Mouse (Mus musculus) embryonic facial prominence, embryonic 12.5 days (tissue): ENCODE measurements at regions not wholly inside any gene's neighbourhood (a gene's known extent, or its start where the extent isn't known, plus 50 kb on each side); places are given as distances from the start of the nearest gene placed in this dataset.

ENCODE experiments used
- ATAC-seq: fragments of 200-750 bp; cut with Nextera tagmentation; 2 replicates; pipeline ENCODE4 v1.8.0; 2017; ENCODE audit not compliant: insufficient number of reproducible peaks, insufficient read depth, low FRiP score, low TSS enrichment
- H3K27ac ChIP-seq: fragments of 300-500 bp; sonication (generic); 2 replicates; pipeline ENCODE4 v1.5.1; 2016; ENCODE audit warnings: mild to moderate bottlenecking
- H3K27me3 ChIP-seq: fragments of 300-500 bp; sonication (generic); 2 replicates; pipeline ENCODE4 v1.6.1; 2016; ENCODE audit warnings: mild to moderate bottlenecking, moderate library complexity
- H3K36me3 ChIP-seq: fragments of 300-500 bp; sonication (generic); 2 replicates; pipeline ENCODE4 v1.6.1; 2016; ENCODE audit warnings: mild to moderate bottlenecking
- H3K4me1 ChIP-seq: fragments of 300-500 bp; sonication (generic); 2 replicates; pipeline ENCODE4 v1.6.1; 2016
- H3K4me2 ChIP-seq: fragments of 300-500 bp; sonication (generic); replicated peaks from 2 replicates; pipeline ENCODE4 v1.6.1; 2016; ENCODE audit warnings: mild to moderate bottlenecking, moderate library complexity
- H3K4me3 ChIP-seq: fragments of 300-500 bp; sonication (generic); 2 replicates; pipeline ENCODE4 v1.5.1; 2016; ENCODE audit warnings: mild to moderate bottlenecking
- H3K9ac ChIP-seq: fragments of 300-500 bp; sonication (generic); 2 replicates; pipeline ENCODE4 v1.6.1; 2016; ENCODE audit warnings: mild to moderate bottlenecking, moderate library complexity
- H3K9me3 ChIP-seq: fragments of 300-500 bp; sonication (generic); 2 replicates; pipeline ENCODE4 v1.6.1; 2016; ENCODE audit warnings: mild to moderate bottlenecking, moderate library complexity
- WGBS: fragments of 180-500 bp; shearing (Covaris S2); methylation state at CpG from one replicate; pipeline ENCODE4 v1.1.7; 2016; 5-methylcytosine and 5-hydroxymethylcytosine counted together

GRCm38 (mm10) chr3:37876016-37876765 lies 151.9 kb upstream of the Gm5148 start:
- Histone ChIP-seq H3K9ac (no peak overlapping the region), H3K4me1 (peaks cover 29% of the 10 kb centered on the region), H3K27me3 (no peaks in the 10 kb centered on the region), H3K36me3 (no peaks in the 10 kb centered on the region), H3K4me2 (no peak overlapping the region), H3K27ac (peak overlapping the region; percentile 89), H3K4me3 (no peak overlapping the region), H3K9me3 (no peaks in the 10 kb centered on the region)
- 77% methylated on average over 13 of the region's 13 CpGs for WGBS
- no peak for ATAC-seq

DNA sequence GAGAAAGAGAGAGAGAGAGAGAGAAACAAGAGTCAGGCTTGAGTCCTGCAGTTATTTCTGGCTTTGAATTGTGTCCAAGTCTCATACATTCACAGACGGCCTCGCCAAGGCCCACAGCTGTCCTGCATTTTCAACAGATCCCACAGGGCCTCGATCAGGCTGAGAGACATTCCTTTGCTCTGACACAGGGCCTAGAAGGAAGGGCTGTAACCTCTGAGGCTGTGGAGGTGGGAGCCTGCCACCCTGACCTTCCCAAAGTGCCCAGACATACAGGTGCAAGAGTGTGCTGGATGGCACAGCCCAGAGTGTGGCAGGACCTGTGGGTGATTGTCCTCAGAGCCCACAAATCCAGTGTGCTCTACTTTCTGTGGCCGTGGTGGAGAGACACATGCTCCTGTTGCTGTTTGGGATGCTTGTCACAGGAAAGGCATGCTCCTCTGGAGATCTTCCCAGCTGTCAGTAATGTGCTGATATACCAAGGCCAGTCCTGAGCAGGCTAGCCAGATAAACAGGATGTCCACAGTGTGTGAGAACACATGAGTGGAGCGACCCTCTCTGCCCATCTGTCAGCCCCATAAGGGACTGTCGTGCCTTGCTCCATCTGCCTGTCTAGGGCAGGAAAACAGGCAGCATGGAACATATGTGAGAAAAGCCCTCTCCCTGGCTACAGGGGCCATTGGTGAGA lies 151.2 kb upstream of the Gm5148 start:
- Histone ChIP-seq H3K9ac (no peak overlapping the region), H3K36me3 (no peaks in the 10 kb centered on the region), H3K4me1 (peaks cover 31% of the 10 kb centered on the region), H3K4me3 (no peak overlapping the region), H3K27me3 (no peaks in the 10 kb centered on the region), H3K9me3 (no peaks in the 10 kb centered on the region), H3K4me2 (no peak overlapping the region), H3K27ac (peak overlapping the region; percentile 89)
- peak; percentile 82 for ATAC-seq
- WGBS: 24% methylated on average over 6 of the region's 6 CpGs

- no peaks in the 10 kb centered on the region for H3K27me3 ChIP-seq
- no peak overlapping the region for H3K9ac ChIP-seq
- no peak overlapping the region for H3K4me2 ChIP-seq
- no peak for ATAC-seq
- peaks cover 31% of the 10 kb centered on the region for H3K4me1 ChIP-seq
- no peak overlapping the region for H3K4me3 ChIP-seq
- no peaks in the 10 kb centered on the region for H3K36me3 ChIP-seq
- peak overlapping the region; percentile 89 for H3K27ac ChIP-seq
- 81% methylated on average over 5 of the region's 6 CpGs for WGBS
- no peaks in the 10 kb centered on the region for H3K9me3 ChIP-seq
These were observed 150.6 kb upstream of the Gm5148 start for GRCm38 (mm10) chr3:37874864-37875263.

- no peaks in the 10 kb centered on the region for H3K36me3 ChIP-seq
- H3K27ac ChIP-seq: no peak overlapping the region
- H3K9me3 ChIP-seq: no peaks in the 10 kb centered on the region
- ATAC-seq: no peak
- no peak overlapping the region for H3K4me3 ChIP-seq
- H3K27me3 ChIP-seq: no peaks in the 10 kb centered on the region
- H3K4me2 ChIP-seq: no peak overlapping the region
- H3K4me1 ChIP-seq: peaks cover 31% of the 10 kb centered on the region
- 81% methylated on average over 1 of the region's 1 CpGs for WGBS
- H3K9ac ChIP-seq: no peak overlapping the region
These were observed 150.1 kb upstream of the Gm5148 start for GRCm38 (mm10) chr3:37874346-37874745.

DNA sequence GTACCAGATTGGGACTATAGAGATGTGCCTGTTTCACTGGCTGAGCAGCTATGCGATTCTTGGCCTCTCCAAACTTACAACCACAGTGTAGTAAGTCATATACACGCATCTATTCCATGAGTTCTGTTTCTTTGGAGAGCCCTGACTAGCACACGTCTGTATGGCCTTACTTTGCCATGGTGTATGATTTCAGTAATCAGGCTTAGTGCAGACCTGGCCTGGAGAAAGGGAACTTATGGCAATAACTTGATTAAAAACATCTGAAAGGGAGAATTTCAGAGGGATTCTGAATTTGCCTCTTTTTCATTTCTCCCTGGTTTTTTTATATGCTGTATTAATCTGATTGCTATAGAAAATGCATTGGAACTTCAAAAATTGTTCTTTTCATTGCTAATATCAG lies 148.0 kb upstream of the Gm5148 start:
- Histone ChIP-seq H3K27me3 (no peaks in the 10 kb centered on the region), H3K27ac (peak overlapping the region; percentile 60; the same call in 1 of the 2 replicates), H3K9ac (no peak overlapping the region), H3K4me3 (no peak overlapping the region), H3K36me3 (no peaks in the 10 kb centered on the region), H3K9me3 (no peaks in the 10 kb centered on the region), H3K4me1 (peaks cover 36% of the 10 kb centered on the region), H3K4me2 (no peak overlapping the region)
- WGBS: 40% methylated on average over 3 of the region's 3 CpGs
- ATAC-seq: no peak

DNA sequence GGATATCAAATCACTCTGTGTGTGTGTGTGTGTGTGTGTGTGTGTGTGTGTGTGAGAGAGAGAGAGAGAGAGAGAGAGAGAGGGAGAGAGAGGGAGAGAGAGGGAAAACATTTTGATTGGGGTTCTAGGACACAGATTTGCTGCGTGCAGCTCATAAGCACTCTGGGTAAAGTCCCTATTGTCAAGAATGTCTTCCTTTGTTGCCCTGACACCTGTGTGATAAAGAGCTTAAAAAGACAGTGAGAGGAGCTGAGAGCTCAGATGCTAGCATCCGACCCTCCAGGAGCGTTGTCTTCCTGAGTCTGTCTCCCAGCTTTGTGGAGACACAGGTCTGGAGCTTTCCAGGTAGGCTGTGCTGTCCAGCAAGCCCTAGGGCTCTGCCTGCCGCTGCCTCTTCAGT lies 146.8 kb upstream of the Gm5148 start:
- Histone ChIP-seq H3K27me3 (no peaks in the 10 kb centered on the region), H3K4me1 (peaks cover 33% of the 10 kb centered on the region), H3K4me2 (no peak overlapping the region), H3K4me3 (no peak overlapping the region), H3K27ac (no peak overlapping the region), H3K36me3 (no peaks in the 10 kb centered on the region), H3K9me3 (no peaks in the 10 kb centered on the region), H3K9ac (no peak overlapping the region)
- ATAC-seq: no peak
- WGBS: 73% methylated on average over 4 of the region's 4 CpGs

GRCm38 (mm10) chr3:37868454-37868853 lies 144.2 kb upstream of the Gm5148 start:
- H3K4me2 ChIP-seq: no peak overlapping the region
- WGBS: 70% methylated on average over 4 of the region's 4 CpGs
- 0 out of 2 replicates have a peak overlapping the region, but pooled peaks have one; percentile 12 for H3K27ac ChIP-seq

GRCm38 (mm10) chr3:37862756-37863155 lies 138.5 kb upstream of the Gm5148 start:
- ATAC-seq: no peak
- Histone ChIP-seq H3K9ac (no peak overlapping the region), H3K36me3 (no peaks in the 10 kb centered on the region), H3K4me2 (no peak overlapping the region), H3K27me3 (no peaks in the 10 kb centered on the region), H3K9me3 (no peaks in the 10 kb centered on the region), H3K4me3 (no peak overlapping the region), H3K27ac (no peak overlapping the region), H3K4me1 (no peaks in the 10 kb centered on the region)
- 87% methylated on average over 9 of the region's 9 CpGs for WGBS

More at GRCm38 (mm10) chr3:37868454-37868853, 144.2 kb upstream of the Gm5148 start:
- no peak for ATAC-seq
- peaks cover 17% of the 10 kb centered on the region for H3K4me1 ChIP-seq
- no peaks in the 10 kb centered on the region for H3K27me3 ChIP-seq
- no peak overlapping the region for H3K9ac ChIP-seq
- no peaks in the 10 kb centered on the region for H3K36me3 ChIP-seq
- no peaks in the 10 kb centered on the region for H3K9me3 ChIP-seq
- no peak overlapping the region for H3K4me3 ChIP-seq

- WGBS: 54% methylated on average over 9 of the region's 9 CpGs
These were observed 136.6 kb upstream of the Gm5148 start for GRCm38 (mm10) chr3:37860715-37861461.

DNA sequence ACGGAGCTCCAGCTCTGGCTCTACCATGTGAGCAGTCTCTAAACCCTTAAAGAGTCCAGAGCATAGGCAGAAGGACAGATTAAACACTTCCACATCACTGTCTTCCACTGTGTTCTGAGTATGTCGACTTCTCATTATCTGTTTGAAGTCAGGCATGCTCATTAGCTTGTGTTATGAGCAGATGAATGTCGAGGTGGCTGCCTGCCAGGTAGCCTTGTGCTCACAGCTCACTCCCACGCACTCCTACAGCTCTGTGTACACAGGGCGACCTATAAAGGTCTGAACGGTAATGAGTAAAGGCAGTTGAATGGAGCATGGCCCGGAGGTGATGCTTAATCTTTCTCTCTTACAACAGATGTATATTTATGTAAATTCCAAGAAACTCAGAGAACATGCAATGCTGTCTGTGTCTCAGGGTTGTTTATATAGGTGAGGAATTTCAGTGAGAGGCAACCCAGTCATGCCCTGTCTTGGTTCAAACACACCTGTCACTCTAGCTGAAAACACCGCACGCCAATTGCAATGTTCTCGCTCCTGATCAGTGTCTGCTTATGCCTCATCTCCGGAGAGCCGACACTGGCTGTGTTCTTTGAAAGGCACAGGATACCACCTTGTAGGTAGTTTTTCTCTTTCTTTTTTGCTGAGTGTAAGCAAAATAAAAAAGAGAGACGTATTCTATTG lies 135.9 kb upstream of the Gm5148 start:
- ATAC-seq: 0 out of 2 replicates have a peak, but pooled peaks have one; percentile 64
- WGBS: 61% methylated on average over 13 of the region's 13 CpGs

More at GRCm38 (mm10) chr3:37860715-37861461, 136.6 kb upstream of the Gm5148 start:
- H3K9me3 ChIP-seq: no peaks in the 10 kb centered on the region
- no peak overlapping the region for H3K9ac ChIP-seq
- no peaks in the 10 kb centered on the region for H3K27me3 ChIP-seq
- H3K4me1 ChIP-seq: no peaks in the 10 kb centered on the region
- H3K36me3 ChIP-seq: no peaks in the 10 kb centered on the region
- ATAC-seq: no peak
- no peak overlapping the region for H3K4me2 ChIP-seq
- H3K4me3 ChIP-seq: no peak overlapping the region
- H3K27ac ChIP-seq: no peak overlapping the region

DNA sequence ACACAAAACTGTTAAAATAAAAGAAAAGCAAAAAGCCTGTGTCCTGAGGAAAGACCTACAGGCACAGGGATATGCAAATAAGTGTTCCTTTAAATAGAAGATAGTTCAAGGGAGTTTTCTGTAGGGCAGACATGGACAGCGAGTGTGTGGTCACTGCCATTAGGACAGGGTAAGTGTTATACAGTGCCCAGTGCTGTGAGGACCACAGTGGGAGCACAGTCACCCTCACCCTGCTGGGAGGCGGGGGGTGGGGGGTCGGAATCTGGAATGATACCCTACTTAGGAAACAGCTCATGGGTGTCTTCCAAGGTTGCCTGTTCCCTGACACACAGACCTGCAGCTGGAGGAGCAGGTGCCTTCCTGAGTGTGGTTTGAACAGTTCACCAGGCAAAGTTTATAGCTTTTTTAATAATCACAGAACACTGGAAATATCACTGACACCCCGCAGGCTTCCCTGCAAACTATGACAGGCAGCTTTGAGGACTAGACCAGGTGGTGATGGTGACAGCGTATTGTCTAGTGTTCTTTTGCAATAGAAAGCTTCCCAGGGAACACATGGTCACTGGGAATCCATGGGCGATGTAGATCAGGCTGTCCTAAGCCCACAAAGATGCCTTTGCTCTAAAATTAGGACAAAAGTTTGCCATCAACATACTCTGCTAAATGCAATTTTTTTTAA lies 134.5 kb upstream of the Gm5148 start:
- no peak for ATAC-seq
- Histone ChIP-seq H3K4me1 (no peaks in the 10 kb centered on the region), H3K27me3 (no peaks in the 10 kb centered on the region), H3K9me3 (no peaks in the 10 kb centered on the region), H3K4me3 (no peak overlapping the region), H3K4me2 (no peak overlapping the region), H3K9ac (no peak overlapping the region), H3K27ac (no peak overlapping the region), H3K36me3 (no peaks in the 10 kb centered on the region)
- 86% methylated on average over 6 of the region's 6 CpGs for WGBS

More for the DNA sequence above, 135.9 kb upstream of the Gm5148 start:
- H3K4me1 ChIP-seq: no peaks in the 10 kb centered on the region
- H3K9ac ChIP-seq: no peak overlapping the region
- H3K9me3 ChIP-seq: no peaks in the 10 kb centered on the region
- H3K4me2 ChIP-seq: no peak overlapping the region
- H3K4me3 ChIP-seq: no peak overlapping the region
- no peaks in the 10 kb centered on the region for H3K27me3 ChIP-seq
- H3K27ac ChIP-seq: no peak overlapping the region
- no peaks in the 10 kb centered on the region for H3K36me3 ChIP-seq
